Mouse (Mus musculus): Measurements from ENCODE around the gene Prkch. TPM values are rescaled to one million over a fixed set of nuclear protein-coding genes. Genes with fewer than 3 reads are reported as not detected.

The Prkch gene
- polyA plus RNA-seq, 1 experiment = 11.4 TPM

Other genes with a start within 250 kb of the Prkch start
- 24.4 and 49.2 TPM in 2 replicates for gene Tmem30b, start 38.4 kb upstream of the Prkch start, polyA plus RNA-seq (2012; rRNA removed)